Mouse (Mus musculus): ENCODE results near the gene Sec14l1.
A peak's percentile ranks its signal among the peaks of the same experiment; 100 is the strongest.

Sec14l1 gene

DNA sequence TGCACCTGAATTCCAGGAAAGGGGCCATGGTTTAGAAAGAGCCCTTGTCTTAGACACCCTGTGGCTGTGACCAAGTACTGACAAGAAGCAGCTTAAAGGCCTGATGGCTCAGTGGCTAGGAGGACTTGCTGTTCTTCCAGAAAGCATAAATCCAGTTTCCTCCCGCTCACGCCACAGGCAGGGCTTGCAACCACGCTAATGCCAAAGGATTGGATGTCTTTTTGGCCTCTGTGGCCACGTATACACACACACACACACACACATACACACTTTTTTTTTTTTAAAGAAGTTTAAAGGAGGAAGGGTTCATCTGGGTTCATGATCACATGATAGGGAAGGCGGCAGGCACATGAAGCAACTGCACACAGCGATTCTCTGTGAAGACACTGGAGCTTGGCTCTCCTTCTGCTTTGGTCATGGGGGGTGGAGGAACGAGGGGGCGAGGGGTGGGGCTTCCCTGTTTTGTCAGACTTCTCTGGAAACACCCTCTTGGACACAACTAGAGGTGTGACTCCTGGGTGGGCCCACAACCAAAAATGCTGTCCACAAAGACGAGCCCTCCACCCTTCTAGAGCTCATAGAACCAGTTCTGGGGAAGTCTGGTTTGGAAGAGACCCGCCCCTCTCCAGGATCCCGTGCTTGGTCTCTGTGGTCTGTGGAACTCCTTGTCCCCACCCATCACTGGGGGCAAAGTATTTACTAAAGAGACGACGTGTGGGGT lies 26.5 kb upstream of the Sec14l1 start:
- no peak for DNase-seq (ENCODE audit: low spot score)

DNA sequence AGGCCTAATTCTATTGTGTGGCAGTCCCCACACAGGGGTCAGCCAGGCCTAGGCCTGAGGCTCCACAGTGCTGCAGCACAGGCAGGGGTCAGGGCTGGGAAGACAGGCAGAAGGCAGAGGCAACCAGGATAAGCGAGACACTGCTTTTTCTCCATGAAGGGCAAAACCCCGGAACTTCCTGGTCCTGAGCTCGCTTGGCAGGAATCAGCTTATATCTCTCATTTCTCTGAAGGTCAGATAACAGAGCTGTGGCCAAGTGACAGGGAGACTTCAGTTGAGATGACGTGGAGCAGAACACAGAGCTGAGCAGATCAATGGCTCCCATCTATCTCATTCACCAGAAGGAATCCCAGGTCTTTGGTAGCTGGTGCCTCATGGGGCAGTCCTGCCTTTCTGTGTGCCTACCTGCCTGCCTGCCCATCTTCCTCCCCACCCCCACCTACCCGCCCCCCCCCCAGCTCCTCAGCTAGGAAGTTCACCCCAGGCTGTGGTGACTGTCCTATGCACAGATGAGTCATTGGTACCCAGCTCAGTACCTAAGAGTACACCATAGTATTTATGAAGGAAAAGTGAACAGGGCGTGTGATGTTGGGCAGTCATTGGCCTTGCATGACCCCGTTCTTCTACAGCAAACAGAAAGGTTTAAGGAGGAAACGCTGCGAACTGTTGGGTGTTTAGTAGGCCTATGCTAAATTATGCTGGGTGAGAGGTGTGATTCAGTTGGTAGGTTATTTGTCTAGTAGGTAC lies 25.1 kb upstream of the Sec14l1 start:
- DNase-seq (ENCODE audit: low spot score): no peak

GRCm38 (mm10) chr11:117091406-117091805 lies 23.6 kb upstream of the Sec14l1 start:
- DNase-seq (ENCODE audit: low spot score): no peak

DNA sequence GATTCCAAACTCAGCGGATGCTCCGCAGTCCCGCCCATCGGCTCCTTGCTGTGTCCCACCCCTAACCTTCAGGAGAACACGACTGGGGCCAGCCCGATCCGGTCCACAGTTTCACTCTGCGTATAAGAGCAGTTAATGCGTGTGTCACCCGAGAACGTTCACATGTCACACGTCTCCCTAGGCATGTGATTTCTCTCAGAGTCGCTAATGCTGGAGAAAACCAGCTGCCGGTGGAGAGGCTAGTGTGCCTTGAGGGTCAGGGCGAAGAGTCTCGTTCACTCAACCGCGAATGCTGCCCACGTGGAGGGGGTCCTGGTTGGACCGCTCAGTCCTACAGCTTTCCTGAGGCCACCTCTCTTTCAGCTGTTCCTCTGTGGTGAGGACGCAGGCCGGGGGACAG lies 23.1 kb upstream of the Sec14l1 start:
- peak; percentile 72 for DNase-seq (ENCODE audit: low spot score)

- peak; percentile 56 for DNase-seq (ENCODE audit: low spot score)
Observed at GRCm38 (mm10) chr11:117092711-117093110, 22.3 kb upstream of the Sec14l1 start.

- DNase-seq (ENCODE audit: low spot score): no peak
Observed at GRCm38 (mm10) chr11:117093900-117094552, 20.9 kb upstream of the Sec14l1 start.

GRCm38 (mm10) chr11:117094646-117095045 lies 20.3 kb upstream of the Sec14l1 start:
- DNase-seq (ENCODE audit: low spot score): no peak

GRCm38 (mm10) chr11:117097021-117097420 lies 17.9 kb upstream of the Sec14l1 start:
- DNase-seq (ENCODE audit: low spot score): no peak

DNA sequence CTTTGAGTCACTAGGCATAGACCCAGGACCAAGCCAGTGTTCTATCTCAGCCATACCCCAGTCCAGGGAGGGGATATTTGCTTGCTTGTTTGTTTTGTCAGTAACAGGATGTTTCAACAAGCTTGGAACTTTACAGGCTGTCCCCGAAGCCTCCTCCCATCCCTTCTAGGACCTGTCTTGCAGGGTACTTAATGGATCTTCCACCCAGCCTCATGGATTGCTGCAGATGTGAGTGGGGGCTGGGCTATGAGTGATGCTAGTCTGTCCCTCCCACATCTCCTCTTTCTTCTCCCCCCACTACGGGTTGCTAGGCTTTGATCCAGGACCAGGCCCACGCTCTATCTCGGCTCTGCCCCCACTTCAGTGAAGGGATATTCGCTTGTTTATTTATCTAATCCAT lies 16.8 kb upstream of the Sec14l1 start:
- no peak for DNase-seq (ENCODE audit: low spot score)

DNA sequence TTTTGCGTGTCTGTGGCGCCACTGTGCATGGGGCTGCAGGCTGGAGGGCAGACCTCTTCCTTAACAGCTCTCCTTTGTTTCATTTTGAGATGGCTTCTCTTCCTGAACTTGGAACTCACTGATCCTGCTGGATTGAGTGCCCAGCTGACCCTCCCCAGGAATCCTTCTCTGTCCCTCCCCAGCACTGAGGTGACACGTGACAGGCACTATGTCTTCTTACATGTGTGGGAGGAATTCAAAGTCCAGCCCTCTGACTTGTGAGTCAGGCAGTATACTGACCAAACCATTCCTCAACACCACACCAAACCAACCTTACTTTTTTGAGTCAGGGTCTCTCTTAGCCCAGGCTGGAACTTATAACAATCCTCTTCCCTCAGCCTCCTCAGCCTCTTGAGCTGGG lies 16.2 kb upstream of the Sec14l1 start:
- DNase-seq (ENCODE audit: low spot score): no peak

DNA sequence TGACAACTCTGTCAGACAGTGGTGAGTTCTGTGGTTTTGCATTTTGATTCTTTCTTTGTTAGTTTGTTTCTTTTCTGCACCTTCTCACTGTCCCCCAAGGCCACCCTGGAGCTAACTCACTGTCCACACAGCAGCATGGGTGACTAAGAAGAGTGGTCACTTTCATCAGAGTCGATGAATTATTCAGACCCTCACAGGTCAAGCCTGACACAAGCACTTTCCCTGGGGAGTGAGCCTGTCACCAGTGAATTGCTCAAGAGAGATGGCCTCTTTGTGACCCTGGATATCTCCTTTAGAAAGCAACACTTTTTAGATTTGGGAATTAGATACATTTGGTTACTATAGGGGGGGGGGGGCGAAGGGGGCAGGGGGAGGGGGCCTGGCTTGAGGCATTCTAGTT lies 15.6 kb upstream of the Sec14l1 start:
- no peak for DNase-seq (ENCODE audit: low spot score)

DNA sequence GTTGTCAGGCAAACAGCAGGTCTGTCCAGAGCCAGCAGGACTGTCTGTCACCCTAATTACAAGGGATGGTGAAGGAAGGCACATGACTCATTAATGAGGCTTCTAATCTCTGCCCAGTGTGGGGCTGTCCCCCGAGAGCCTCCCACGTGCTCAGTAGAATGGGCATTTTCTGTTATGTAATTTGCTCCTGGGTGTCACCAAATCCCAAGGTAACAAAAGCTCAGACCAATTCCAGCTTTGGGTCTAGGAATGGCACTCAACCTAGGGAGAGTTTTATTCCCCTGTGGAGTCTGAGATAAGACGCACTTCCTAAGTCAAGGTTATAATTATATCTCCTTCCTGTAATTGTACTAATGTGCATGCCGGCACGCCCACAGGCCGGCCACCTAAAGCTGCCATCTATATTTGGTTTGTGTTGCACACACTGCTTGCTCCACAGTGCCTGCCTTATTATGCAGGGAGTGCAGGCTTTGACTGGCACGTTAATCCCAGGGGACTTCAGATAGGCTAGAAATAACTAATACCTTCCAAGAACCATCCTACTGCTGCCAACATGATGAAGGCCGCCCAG lies 13.5 kb upstream of the Sec14l1 start:
- DNase-seq (ENCODE audit: low spot score): no peak

DNA sequence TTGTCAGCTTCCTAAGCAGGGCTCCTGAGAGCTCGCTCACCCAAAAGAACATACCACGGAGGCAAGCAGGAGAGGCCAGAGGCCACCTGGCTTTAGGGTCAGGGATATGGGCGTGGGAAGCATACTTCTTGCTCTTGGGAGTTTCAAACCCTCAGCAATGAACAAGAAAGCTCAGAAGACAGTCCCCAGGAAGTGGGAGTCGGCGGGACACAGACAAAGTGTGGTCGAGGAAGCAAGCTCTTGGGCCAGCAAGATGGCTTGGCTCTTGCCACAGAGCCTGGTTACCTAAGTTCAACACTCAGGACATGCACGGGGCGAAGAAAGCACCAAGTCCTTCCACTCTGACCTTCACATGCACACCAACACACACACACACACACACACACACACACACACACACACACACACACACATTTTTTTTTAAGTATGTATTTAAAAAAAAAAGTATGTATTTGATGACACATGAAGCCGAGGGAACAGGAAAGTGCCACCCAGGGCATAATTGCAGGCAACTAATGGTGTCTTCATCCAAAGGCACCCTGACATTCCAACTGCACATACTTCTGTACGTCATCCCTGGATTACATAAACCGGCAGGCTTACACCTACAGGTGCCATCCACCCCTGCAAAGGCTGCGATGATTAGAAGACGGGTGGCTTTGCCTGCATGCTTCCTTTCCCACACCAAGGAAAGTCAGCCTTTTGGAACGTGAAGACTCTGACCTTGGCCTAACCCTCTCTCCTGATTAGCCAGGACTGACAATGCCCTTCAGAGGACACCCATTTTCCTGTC lies 12.8 kb upstream of the Sec14l1 start:
- DNase-seq (ENCODE audit: low spot score): no peak

GRCm38 (mm10) chr11:117103523-117103922 lies 11.4 kb upstream of the Sec14l1 start:
- DNase-seq (ENCODE audit: low spot score): no peak

DNA sequence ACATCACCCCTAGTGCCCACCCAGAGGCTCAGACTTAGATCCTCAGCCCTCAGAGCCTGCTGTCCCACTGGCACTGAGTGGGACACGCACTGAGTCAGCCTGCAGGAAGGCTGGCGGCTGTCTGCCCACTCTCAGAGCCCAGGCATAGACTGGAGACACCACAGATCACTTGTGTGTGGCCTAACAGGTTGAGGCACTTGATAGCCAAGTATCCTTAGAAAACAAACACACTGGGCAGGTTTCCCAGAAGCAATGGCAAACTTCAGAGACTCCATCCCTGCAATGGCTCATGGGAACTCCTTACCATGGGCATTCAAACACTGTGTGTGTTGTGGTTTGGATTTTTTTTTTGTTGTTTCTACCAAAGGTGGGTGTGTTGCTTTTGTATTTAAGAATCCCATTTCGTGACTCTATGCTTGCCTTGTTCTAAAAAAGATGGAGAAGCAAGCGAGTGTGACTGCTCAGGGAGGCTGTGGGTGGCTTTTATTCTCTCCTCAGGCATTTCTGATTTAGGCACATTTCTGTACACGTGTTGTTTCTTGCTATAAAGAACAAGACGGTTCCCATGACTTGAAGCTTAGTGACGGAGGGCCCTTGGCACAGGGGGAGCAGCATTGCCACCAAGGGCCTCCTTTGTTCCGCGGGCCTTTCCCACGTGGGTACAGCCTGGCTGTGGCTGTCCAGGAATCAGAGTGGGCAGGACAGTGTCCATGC lies 10.8 kb upstream of the Sec14l1 start:
- no peak for DNase-seq (ENCODE audit: low spot score)

GRCm38 (mm10) chr11:117105315-117105714 lies 9.7 kb upstream of the Sec14l1 start:
- DNase-seq (ENCODE audit: low spot score): no peak

DNA sequence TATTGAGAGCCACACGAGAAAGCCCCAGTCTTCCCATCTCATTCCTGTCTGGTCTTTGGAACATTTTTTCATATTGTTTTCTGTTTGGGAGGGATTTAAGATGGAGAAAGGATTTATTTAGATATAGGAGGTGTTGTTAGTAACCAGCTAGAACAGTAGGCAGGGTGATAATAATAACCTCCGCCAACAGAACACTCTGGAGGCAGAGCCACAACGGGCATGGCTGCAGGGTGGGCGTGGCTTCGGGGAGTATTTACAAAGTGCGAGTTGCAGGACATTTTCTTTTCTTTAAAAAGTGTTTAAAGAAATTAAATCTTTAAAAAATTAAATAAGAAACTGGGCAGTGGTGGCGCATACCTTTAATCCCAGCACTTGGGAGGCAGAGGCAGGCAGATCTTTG lies 9.1 kb upstream of the Sec14l1 start:
- no peak for DNase-seq (ENCODE audit: low spot score)

DNA sequence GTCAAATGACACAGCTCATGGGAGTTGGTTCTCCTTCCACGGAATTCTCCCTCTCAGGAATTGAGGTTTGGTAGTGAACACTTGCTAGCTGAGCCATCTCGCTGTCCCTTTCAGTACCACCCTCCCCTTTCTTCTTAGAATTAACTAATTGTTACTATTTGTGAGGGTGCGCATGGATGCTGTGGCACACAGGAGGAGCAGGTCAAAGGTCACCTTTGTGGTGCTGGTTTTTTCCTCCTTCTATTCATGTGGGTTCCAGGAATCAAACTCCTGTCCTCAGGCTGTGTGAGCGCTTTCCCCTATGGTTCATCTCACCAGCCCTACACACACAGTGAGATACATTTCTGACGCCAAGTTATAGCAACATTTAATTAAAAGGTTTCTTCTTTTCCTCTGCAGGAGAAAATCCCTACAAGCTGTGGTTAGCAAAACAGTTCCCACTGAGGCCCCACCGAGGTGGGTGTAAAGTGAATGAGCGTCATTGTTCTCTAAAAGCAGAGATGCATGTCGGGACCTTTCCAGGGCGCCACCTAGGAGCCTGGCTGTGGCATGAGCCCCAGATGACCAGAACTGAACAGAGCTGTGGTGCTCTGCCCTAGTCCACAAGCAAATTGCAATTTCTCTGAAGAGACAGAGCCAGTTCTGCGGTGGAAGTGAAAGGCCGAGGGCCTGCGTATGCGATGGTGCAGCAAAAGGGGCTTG lies 8.2 kb upstream of the Sec14l1 start:
- DNase-seq (ENCODE audit: low spot score): peak; percentile 73

GRCm38 (mm10) chr11:117107837-117108236 lies 7.1 kb upstream of the Sec14l1 start:
- DNase-seq (ENCODE audit: low spot score): no peak

- DNase-seq (ENCODE audit: low spot score): no peak
Observed at GRCm38 (mm10) chr11:117108595-117108994, 6.4 kb upstream of the Sec14l1 start.
